Mouse (Mus musculus): ENCODE results near the gene Gm42417. TPM values are rescaled to one million over a fixed set of nuclear protein-coding genes. Genes with fewer than 3 reads are reported as not detected.

The Gm42417 gene
- total RNA-seq, 2 experiments from 2014 or later: 2.4 TPM; not detected in 1

GRCm38 (mm10) chr1:36529274-36529673 is 10.0 kb downstream of the Gm42417 start:
- no peak for ATAC-seq (replicated peaks; ENCODE audit: low FRiP score, low TSS enrichment, poor library complexity, severe bottlenecking)

DNA sequence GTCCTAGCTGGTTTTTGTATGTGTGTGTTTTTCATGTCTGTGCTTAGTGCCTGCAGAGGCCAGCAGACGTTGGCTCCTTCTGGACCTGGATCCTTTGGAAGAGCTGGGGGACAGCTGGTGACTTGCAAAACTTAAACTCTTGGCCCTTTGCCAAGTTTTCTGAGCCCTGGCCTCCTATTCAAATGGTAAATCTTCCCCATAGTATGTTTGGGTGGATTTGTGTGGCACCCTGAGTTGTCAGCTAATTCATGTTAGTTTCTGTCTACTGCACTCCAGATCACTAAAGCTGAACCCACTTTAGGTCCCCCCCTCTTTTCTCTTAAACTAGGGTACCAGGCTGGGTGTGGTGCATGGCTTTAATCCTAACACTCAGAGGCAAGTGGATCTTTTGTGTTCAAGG is 10.9 kb downstream of the Gm42417 start:
- no peak for ATAC-seq (replicated peaks; ENCODE audit: low FRiP score, low TSS enrichment, poor library complexity, severe bottlenecking)

- ATAC-seq (replicated peaks; ENCODE audit: low FRiP score, low TSS enrichment, poor library complexity, severe bottlenecking): no peak
Observed at GRCm38 (mm10) chr1:36526903-36527302, 12.3 kb downstream of the Gm42417 start.

- no peak for ATAC-seq (replicated peaks; ENCODE audit: low FRiP score, low TSS enrichment, poor library complexity, severe bottlenecking)
Observed at GRCm38 (mm10) chr1:36525774-36526173, 13.5 kb downstream of the Gm42417 start.

DNA sequence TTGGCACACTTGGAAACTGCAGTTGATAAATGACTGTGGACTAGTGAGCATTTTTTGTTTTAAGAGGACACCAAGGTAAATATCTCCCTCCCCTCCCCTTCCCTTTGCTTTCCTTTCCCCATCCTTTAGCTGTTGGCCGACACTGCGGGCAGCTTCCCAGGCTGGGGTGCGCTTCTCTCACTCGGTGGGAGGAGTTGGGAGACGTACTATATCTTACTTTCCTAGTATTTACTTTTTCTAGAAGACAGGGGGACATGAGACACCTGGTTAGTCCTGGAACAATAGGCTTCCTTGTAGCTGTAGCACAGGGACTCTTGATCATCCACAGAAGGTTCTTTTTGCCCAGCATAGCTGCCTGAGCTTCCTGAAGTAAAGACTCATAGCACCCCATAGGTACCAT is 15.2 kb downstream of the Gm42417 start:
- ATAC-seq (replicated peaks; ENCODE audit: low FRiP score, low TSS enrichment, poor library complexity, severe bottlenecking): no peak

- no peak for ATAC-seq (replicated peaks; ENCODE audit: low FRiP score, low TSS enrichment, poor library complexity, severe bottlenecking)
Observed at GRCm38 (mm10) chr1:36523332-36524013, 15.8 kb downstream of the Gm42417 start.

DNA sequence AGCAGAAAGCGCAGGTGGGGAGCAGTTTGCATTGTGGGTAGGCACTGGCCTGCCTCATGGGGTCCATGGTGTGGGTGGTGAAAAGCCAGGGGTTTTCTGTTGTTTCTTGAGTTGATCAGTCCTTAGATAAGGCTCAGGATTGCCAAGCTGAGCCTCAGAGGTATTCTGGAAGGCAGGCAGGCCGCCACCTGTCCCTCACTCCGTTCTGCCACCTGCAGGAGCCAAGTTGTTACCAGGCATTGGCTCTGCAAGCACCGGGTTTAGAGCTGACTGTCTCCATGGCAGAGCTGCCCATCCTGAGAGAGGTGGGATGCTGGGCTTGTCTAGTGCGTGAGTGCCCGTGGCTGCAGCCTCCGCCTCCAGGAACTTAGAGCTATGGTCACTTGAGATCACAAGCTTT is 17.0 kb downstream of the Gm42417 start:
- ATAC-seq (replicated peaks; ENCODE audit: low FRiP score, low TSS enrichment, poor library complexity, severe bottlenecking): no peak

- ATAC-seq (replicated peaks; ENCODE audit: low FRiP score, low TSS enrichment, poor library complexity, severe bottlenecking): no peak
Observed at GRCm38 (mm10) chr1:36519626-36520025, 19.6 kb downstream of the Gm42417 start.

DNA sequence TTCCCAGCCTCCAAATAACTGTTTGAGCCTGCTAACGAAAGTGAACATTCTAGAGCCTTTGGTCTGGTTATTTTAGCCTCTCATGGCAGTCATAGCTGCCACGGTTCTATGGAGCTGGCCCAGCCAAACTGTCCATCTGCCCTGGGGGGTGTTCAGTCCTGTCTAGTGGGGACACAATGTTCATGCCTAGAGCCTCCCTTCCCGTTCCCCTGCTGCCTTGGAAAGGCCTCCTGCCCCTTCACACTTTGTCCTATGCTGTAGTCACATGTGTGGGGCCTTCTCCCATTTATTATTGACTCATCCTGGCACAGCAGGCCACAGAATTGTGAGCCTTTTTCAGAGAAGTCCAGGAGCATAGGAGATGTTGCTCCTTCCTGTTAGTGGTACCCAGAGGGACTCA is 21.0 kb downstream of the Gm42417 start:
- ATAC-seq (replicated peaks; ENCODE audit: low FRiP score, low TSS enrichment, poor library complexity, severe bottlenecking): no peak

GRCm38 (mm10) chr1:36513718-36514117 is 25.5 kb downstream of the Gm42417 start:
- 0 out of 2 replicates have a peak, but pooled peaks have one; percentile 40 for ATAC-seq (replicated peaks; ENCODE audit: low FRiP score, low TSS enrichment, poor library complexity, severe bottlenecking)

DNA sequence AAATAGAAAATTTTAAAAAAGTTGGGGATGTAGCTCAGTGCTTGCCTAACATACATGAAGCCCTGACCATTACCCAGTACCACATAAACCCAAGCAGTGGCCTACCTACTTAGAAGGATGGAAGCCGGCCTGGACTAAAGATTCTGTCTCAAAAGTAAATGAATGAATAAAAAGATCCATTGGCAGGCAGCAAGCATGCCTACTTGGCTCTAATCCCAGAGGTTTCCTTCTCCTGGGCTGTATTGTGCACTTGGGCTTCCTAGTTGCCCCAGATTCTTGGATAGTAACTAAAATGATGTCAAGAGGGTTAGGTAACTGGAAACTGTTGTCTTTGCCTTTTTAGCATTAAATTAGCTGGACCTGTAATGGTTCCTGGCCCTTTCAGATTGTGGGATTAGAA is 25.9 kb downstream of the Gm42417 start:
- no peak for ATAC-seq (replicated peaks; ENCODE audit: low FRiP score, low TSS enrichment, poor library complexity, severe bottlenecking)

DNA sequence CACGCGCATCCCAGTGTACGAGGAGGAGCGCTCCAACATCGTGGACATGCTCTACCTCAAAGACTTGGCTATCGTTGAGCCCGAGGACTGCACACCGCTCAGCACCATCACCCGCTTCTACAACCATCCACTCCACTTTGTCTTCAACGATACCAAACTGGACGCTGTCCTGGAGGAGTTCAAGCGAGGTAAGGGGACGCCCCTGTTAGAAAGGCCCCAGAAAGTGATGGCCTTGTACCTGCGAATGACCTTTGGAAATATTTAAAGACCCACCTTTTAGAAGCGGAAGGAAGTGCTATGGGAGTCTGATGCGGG is 26.3 kb downstream of the Gm42417 start:
- ATAC-seq (replicated peaks; ENCODE audit: low FRiP score, low TSS enrichment, poor library complexity, severe bottlenecking): no peak

DNA sequence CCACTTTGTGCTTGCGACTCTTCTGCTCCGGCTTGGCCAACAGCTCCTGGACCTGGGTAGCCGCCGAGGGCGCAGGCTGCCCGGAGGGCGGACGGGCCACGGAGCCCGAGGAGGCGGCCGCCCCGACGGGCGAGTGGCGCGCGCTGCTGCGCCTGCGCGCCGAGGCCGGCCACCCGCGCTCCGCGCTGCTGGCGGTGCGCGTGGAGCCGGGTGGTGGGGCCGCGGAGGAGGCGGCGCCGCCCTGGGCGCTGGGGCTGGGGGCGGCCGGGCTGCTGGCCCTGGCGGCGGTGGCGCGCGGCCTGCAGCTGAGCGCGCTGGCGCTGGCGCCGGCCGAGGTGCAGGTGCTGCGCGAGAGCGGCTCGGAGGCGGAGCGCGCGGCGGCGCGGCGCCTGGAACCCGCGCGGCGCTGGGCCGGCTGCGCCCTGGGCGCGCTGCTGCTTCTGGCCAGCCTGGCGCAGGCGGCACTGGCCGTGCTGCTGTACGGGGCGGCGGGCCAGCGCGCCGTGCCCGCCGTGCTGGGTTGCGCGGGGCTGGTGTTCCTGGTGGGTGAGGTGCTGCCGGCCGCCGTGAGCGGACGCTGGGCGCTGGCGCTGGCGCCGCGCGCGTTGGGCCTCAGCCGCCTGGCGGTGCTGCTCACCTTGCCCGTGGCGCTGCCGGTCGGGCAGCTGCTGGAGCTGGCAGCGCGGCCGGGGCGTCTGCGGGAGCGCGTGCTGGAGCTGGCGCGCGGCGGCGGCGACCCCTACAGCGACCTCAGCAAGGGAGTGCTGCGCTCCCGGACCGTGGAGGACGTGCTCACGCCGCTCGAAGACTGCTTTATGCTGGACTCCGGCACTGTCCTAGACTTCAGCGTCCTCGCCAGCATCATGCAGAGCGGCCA is 26.9 kb downstream of the Gm42417 start:
- ATAC-seq (replicated peaks; ENCODE audit: low FRiP score, low TSS enrichment, poor library complexity, severe bottlenecking): no peak

GRCm38 (mm10) chr1:36511289-36512021 is 27.8 kb downstream of the Gm42417 start, which contains the start of gene Cnnm3:
Gene Cnnm3 (plus strand): TSS chr1:36511867.
- ATAC-seq (replicated peaks; ENCODE audit: low FRiP score, low TSS enrichment, poor library complexity, severe bottlenecking): peak; percentile 99

DNA sequence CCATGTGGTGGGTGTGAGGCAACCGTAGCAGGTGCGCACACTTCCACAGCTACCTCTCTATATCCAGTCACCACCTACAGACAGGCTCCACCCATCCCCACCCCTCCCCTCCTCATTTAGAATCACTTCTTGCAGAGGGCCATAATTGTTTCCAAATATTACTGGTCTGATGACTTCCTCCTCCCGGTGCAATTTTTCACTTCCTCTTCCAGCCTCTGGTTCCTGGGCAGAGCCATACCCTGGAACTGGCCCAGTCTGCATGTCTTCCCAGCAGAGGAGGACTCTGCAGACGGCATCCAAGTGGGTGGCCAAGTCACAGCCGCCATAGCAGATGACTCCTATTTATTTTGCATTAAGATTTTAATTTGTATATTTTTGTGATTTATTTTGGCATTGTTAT is 31.0 kb downstream of the Gm42417 start:
- no peak for ATAC-seq (replicated peaks; ENCODE audit: low FRiP score, low TSS enrichment, poor library complexity, severe bottlenecking)

- ATAC-seq (replicated peaks; ENCODE audit: low FRiP score, low TSS enrichment, poor library complexity, severe bottlenecking): peak; percentile 63
Observed at GRCm38 (mm10) chr1:36501261-36501660, 38.0 kb downstream of the Gm42417 start.

DNA sequence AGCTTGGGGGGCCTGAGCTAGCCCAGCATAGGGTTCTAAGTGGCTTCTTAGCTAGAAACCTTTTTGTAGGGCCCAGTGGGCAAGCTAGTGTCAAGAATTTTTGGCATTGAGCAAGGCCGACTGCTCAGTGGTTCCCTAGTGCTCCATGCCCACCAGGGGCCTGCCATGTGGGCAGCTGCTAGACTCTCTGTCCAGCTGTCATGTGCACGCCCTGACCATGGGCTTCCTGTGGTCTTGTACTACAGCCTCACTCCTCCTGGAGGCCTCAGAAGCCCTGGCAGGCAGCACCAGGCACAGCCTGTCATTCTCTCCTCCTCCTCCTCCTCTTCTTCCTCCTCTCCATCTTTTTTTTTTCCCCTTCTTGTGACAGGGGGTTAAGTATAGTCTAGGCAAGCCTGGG is 41.9 kb downstream of the Gm42417 start:
- no peak for ATAC-seq (replicated peaks; ENCODE audit: low FRiP score, low TSS enrichment, poor library complexity, severe bottlenecking)

DNA sequence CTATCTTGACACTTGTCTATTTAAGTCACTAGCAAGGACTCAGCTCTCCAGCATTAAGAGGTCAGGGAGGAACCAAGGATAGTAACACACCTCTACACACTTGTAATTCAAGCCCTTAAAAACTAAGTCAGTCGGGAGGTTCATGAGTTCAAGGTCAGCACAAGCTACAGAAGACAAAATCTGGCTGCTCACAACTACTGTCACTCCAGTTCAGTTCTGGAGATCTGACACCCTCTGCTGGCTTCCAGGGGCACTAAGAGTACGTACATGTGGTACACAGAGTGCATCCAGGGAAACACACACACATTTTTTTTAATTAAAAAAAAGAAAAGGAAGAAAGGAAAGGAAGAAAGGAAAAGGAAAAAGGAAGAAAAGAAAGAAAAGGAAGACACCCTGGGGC is 42.5 kb downstream of the Gm42417 start:
- ATAC-seq (replicated peaks; ENCODE audit: low FRiP score, low TSS enrichment, poor library complexity, severe bottlenecking): no peak

DNA sequence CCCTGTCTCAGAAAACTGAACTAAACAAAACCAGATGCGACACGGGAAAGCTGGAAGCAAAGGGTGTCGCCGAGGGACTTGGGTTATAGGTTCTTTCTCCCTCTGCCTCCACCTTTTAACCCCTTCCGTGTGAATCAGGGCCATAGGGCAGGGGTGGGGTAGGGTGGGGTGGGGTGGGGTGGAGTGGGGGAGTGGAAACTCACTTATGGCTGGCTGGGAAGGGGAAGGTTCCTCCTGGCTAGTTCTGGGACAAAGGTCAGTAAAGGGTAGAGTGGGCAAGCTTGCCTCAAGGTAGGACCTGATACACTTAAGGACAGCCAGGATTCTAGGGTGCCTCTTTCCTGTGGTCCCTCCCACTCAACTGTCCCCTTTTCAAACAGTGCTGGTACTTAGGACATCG is 45.9 kb downstream of the Gm42417 start:
- ATAC-seq (replicated peaks; ENCODE audit: low FRiP score, low TSS enrichment, poor library complexity, severe bottlenecking): no peak

DNA sequence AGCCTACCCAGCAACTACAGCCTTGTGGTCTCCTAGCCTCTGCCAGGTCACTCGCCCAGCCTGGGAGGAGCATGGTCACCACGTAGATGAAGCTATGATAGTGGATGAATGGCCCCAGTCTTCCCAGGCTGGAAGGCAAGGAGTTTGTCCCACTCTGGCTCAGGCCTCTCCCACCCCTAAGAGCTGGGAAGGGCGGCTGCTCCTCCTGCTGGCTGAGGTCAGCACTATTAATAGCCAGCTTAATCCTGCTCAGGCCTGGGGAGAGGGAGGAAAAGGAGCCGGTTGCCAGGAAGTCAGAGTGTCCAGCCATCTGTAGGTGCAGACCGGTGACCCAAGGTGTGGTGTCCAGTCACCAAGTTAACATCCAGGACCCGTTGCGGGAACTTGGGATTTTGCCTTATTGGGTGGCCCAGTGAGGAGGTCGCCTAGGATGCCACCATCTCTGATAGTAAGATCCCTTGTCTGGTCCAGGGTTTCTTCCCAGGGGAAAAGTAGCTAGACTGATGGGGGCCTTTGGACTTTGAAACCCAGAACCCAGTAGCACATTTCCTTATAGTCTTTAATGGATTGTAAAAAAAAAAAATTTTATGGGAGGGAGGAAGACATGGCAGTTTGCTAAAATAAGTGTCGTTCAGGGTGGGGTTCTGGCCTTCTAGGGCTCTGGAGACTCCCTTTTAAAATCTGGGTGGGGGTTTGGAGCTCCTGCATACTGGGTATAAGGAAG is 46.7 kb downstream of the Gm42417 start:
- ATAC-seq (replicated peaks; ENCODE audit: low FRiP score, low TSS enrichment, poor library complexity, severe bottlenecking): peak; percentile 44; the same call in 1 of the 2 replicates

Measured in megakaryocyte-erythroid progenitor cell, adult 5-6 weeks (primary cell).